24 mouse cellular contexts compared by ENCODE assay signal in the genomic region with DNA sequence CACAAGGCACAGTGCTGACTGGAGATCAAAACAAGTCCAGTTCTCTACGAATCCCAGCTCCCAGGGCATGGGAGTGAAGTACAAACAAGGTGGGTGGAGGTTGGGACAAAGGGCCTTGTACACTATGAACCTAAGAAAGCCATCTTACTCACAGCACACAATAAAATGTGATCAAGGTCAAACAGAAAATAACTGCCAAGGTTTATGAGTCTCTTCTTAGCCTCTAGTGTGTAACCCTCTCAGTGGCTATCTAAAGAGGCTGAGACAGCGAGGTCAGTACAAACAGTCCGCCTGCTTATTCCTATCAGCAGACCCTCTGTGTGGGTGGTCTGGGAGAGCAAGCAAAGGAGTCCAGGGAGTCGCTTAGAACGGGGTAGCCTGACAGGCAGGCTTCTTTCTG. TPM values are rescaled to one million over a fixed set of nuclear protein-coding genes. Genes with fewer than 3 reads are reported as not detected.
DNase-seq lines count a peak whose midpoint lies in the region; ATAC-seq and TF ChIP-seq lines count a peak whose summit lies in the region.
"Had no signal": no experiment of that assay in that cellular context is flagged by ENCODE, and none has a peak within 500 bp of the region (broad histone marks: within the 10 kb centered on the region; RNA-seq: fewer than 3 reads in every experiment).

No protein-coding gene starts in this region.

- DNase-seq in cerebellum, adult 9-10 months, result peak; percentile 10
- no peak for DNase-seq in cerebellum, postnatal 4 days (ENCODE audit: low spot score in 2 of 2)
- DNase-seq in liver, embryonic 13.5 days, result no peak
- no peak for DNase-seq in liver
- DNase-seq in midbrain, embryonic 10.5 days (ENCODE audit: low spot score), result no peak
- DNase-seq in kidney, postnatal 14 days, result no peak
- DNase-seq: adrenal gland, adult 8-10 months; gastrocnemius, postnatal 10 days; layer of hippocampus, postnatal 36 days had no signal

- 0 out of 2 replicates have a peak overlapping the region, but pooled peaks have one; percentile 51 for H3K4me2 ChIP-seq in liver, embryonic 13.5 days
- no peak overlapping the region for H3K4me2 ChIP-seq in intestine, postnatal 0 days (replicated peaks; ENCODE audit: low read depth)
- H3K4me2 ChIP-seq: embryonic facial prominence, embryonic 13.5 days; heart, embryonic 11.5 days; hindbrain, embryonic 14.5 days; lung, embryonic 14.5 days; midbrain, embryonic 12.5 days; neural tube, embryonic 12.5 days had no signal

- TF ChIP-seq POLR2A in small intestine, adult 2 months (IDR thresholded peaks at IDR 0.05; ENCODE audit: low read depth, low read length), result no peak

- H3K4me1 ChIP-seq in liver, embryonic 13.5 days (replicated peaks), result peaks cover 46% of the 10 kb centered on the region
- no peaks in the 10 kb centered on the region for H3K4me1 ChIP-seq in intestine, postnatal 0 days (replicated peaks; ENCODE audit: control insufficient read depth, insufficient read depth, low read length)
- H3K4me1 ChIP-seq in small intestine, adult 2 months (ENCODE audit: control insufficient read depth, insufficient read depth, insufficient read length, low read length), result peaks cover 8% of the 10 kb centered on the region; the same call in 1 of the 2 replicates
- H3K4me1 ChIP-seq in midbrain, embryonic 10.5 days, result no peaks in the 10 kb centered on the region
- H3K4me1 ChIP-seq: forebrain, embryonic 10.5 days; midbrain, embryonic 12.5 days; neural tube, embryonic 12.5 days had no signal

- no peak for TF ChIP-seq CTCF in intestine, postnatal 0 days (IDR thresholded peaks at IDR 0.05; ENCODE audit: low read depth)
- TF ChIP-seq CTCF in small intestine, adult 2 months (IDR thresholded peaks at IDR 0.05; ENCODE audit: extremely low read depth, insufficient read length, insufficient replicate concordance, low read depth, low read length), result no peak

- H3K27me3 ChIP-seq in liver, embryonic 13.5 days, result no peaks in the 10 kb centered on the region
- no peaks in the 10 kb centered on the region for H3K27me3 ChIP-seq in intestine, postnatal 0 days (replicated peaks; ENCODE audit: control insufficient read depth, insufficient read depth, low read length)
- H3K27me3 ChIP-seq in small intestine, adult 2 months (ENCODE audit: control insufficient read depth, insufficient read depth, low read length), result no peaks in the 10 kb centered on the region
- H3K27me3 ChIP-seq in midbrain, embryonic 10.5 days (ENCODE audit: low read depth, poor library complexity, severe bottlenecking), result no peaks in the 10 kb centered on the region
- H3K27me3 ChIP-seq: embryonic facial prominence, embryonic 13.5 days; midbrain, embryonic 12.5 days; neural tube, embryonic 12.5 days had no signal

- WGBS in liver, embryonic 13.5 days (ENCODE audit: insufficient replicate concordance), result 86% methylated on average over 5 of the region's 5 CpGs
- 53% methylated on average over 5 of the region's 5 CpGs for WGBS in intestine, postnatal 0 days
- WGBS in small intestine, adult 2 months, result 58% methylated on average over 5 of the region's 5 CpGs
- WGBS in midbrain, embryonic 10.5 days, result 86% methylated on average over 5 of the region's 5 CpGs

- H3K9me3 ChIP-seq in liver, embryonic 13.5 days (replicated peaks), result no peaks in the 10 kb centered on the region
- H3K9me3 ChIP-seq in intestine, postnatal 0 days (ENCODE audit: control insufficient read depth), result no peaks in the 10 kb centered on the region
- no peaks in the 10 kb centered on the region for H3K9me3 ChIP-seq in midbrain, embryonic 10.5 days (replicated peaks)
- H3K9me3 ChIP-seq: embryonic facial prominence, embryonic 13.5 days; forebrain, embryonic 10.5 days; midbrain, embryonic 12.5 days; neural tube, embryonic 12.5 days had no signal

- H3K9ac ChIP-seq in liver, embryonic 13.5 days, result no peak overlapping the region; the same call in 1 of the 2 replicates
- H3K9ac ChIP-seq in intestine, postnatal 0 days (ENCODE audit: low read depth, low read length), result no peak overlapping the region
- H3K9ac ChIP-seq: embryonic facial prominence, embryonic 13.5 days; hindbrain, embryonic 14.5 days; lung, embryonic 14.5 days; midbrain, embryonic 12.5 days; neural tube, embryonic 12.5 days had no signal

- H3K4me3 ChIP-seq in liver, embryonic 13.5 days (replicated peaks), result no peak overlapping the region
- no peak overlapping the region for H3K4me3 ChIP-seq in intestine, postnatal 0 days (ENCODE audit: low read depth, low read length)
- no peak overlapping the region for H3K4me3 ChIP-seq in small intestine, adult 2 months (ENCODE audit: low read depth, low read length)
- H3K4me3 ChIP-seq in midbrain, embryonic 10.5 days, result no peak overlapping the region
- H3K4me3 ChIP-seq: embryonic facial prominence, embryonic 13.5 days; forebrain, embryonic 10.5 days; midbrain, embryonic 12.5 days; myocyte; neural tube, embryonic 12.5 days had no signal

- peak overlapping the region; percentile 96 for H3K27ac ChIP-seq in liver, embryonic 13.5 days
- H3K27ac ChIP-seq in intestine, postnatal 0 days (ENCODE audit: low read depth, low read length), result no peak overlapping the region
- H3K27ac ChIP-seq in small intestine, adult 2 months (ENCODE audit: insufficient read depth, low read depth, low read length), result peak overlapping the region; percentile 91
- H3K27ac ChIP-seq in midbrain, embryonic 10.5 days (replicated peaks), result no peak overlapping the region
- H3K27ac ChIP-seq: embryonic facial prominence, embryonic 13.5 days; forebrain, embryonic 10.5 days; hindbrain, embryonic 14.5 days; kidney, postnatal 0 days; midbrain, embryonic 12.5 days; neural tube, embryonic 12.5 days had no signal

- H3K36me3 ChIP-seq in liver, embryonic 13.5 days, result peaks cover 66% of the 10 kb centered on the region
- H3K36me3 ChIP-seq in intestine, postnatal 0 days (ENCODE audit: control insufficient read depth, insufficient read depth), result peaks cover 37% of the 10 kb centered on the region
- peaks cover 48% of the 10 kb centered on the region for H3K36me3 ChIP-seq in small intestine, adult 2 months (ENCODE audit: control insufficient read depth, insufficient read depth, low read length)
- peaks cover 87% of the 10 kb centered on the region for H3K36me3 ChIP-seq in midbrain, embryonic 10.5 days

- no peak for ATAC-seq in liver, embryonic 13.5 days (ENCODE audit: low read depth)
- peak; percentile 72 for ATAC-seq in intestine, postnatal 0 days
- ATAC-seq: forebrain, embryonic 16.5 days had no signal

RNA-seq across cellular contexts. Expression of gene Fbxl3, which starts 11.5 kb away (rescaled TPM):
- polyA plus RNA-seq in liver, embryonic 13.5 days (2015; fragmentation: Nextera tagmentation; extraction: Ambion mirVana), result 10.5 and 13.9 TPM in 2 replicates
- polyA plus RNA-seq in intestine, postnatal 0 days (2015; fragmentation: Nextera tagmentation; extraction: Ambion mirVana), result 21.7 and 22.1 TPM in 2 replicates
- 28.2 and 79.8 TPM in 2 replicates for polyA plus RNA-seq in small intestine, adult 2 months (2012; rRNA removed)
- polyA plus RNA-seq in midbrain, embryonic 10.5 days (2016; fragmentation: Nextera tagmentation; extraction: Ambion mirVana), result 13.8 and 16.4 TPM in 2 replicates

RNA-seq across cellular contexts. Expression of gene Cln5, which starts 17.8 kb away (rescaled TPM):
- polyA plus RNA-seq in liver, embryonic 13.5 days (2015; fragmentation: Nextera tagmentation; extraction: Ambion mirVana), result 20.9 and 25.2 TPM in 2 replicates
- polyA plus RNA-seq in intestine, postnatal 0 days (2015; fragmentation: Nextera tagmentation; extraction: Ambion mirVana), result 15.7 and 17.1 TPM in 2 replicates
- polyA plus RNA-seq in small intestine, adult 2 months (2012; rRNA removed), result 7.2 and 15.9 TPM in 2 replicates
- polyA plus RNA-seq in midbrain, embryonic 10.5 days (2016; fragmentation: Nextera tagmentation; extraction: Ambion mirVana), result 25.7 and 29.7 TPM in 2 replicates

RNA-seq across cellular contexts. Expression of gene Acod1, which starts 41.1 kb away (rescaled TPM):
- polyA plus RNA-seq in liver, embryonic 13.5 days (2015; fragmentation: Nextera tagmentation; extraction: Ambion mirVana), result 0.09 and 0.12 TPM in 2 replicates
- not detected in 2 replicates for polyA plus RNA-seq in intestine, postnatal 0 days (2015; fragmentation: Nextera tagmentation; extraction: Ambion mirVana)
- 0.22 and 0.74 TPM in 2 replicates for polyA plus RNA-seq in small intestine, adult 2 months (2012; rRNA removed)
- not detected in 2 replicates for polyA plus RNA-seq in midbrain, embryonic 10.5 days (2016; fragmentation: Nextera tagmentation; extraction: Ambion mirVana)
- polyA plus RNA-seq: embryonic facial prominence, embryonic 13.5 days; forebrain, embryonic 10.5 days; forebrain, embryonic 16.5 days; heart, embryonic 11.5 days; heart, postnatal 0 days; hindbrain, embryonic 14.5 days; kidney, postnatal 0 days; lung, embryonic 14.5 days; midbrain, embryonic 12.5 days; midbrain, postnatal 0 days; myocyte; neural tube, embryonic 12.5 days; stomach, embryonic 14.5 days had no signal

Comparison
In these comparisons a context has a peak if more than half of its experiments do, and no peak if none do; other contexts are left out.
1. H3K27ac ChIP-seq: peak in liver, embryonic 13.5 days (single experiment) and small intestine, adult 2 months (single experiment); none in intestine, postnatal 0 days (single experiment) and midbrain, embryonic 10.5 days (single experiment).